Mouse (Mus musculus) brain, embryonic 14.5 days (tissue): ENCODE results near the gene Plekha6.

Experiments used
- CTCF ChIP-seq: fragments of 200-500 bp; IDR thresholded peaks from 2 replicates; pipeline ENCODE4 v1.5.1; 2012; ENCODE audit warnings: inconsistent platforms, mild to moderate bottlenecking, moderate library complexity, borderline replicate concordance; ENCODE audit not compliant: insufficient read depth, insufficient read length; ENCODE audit errors: extremely low read depth
- POLR2A ChIP-seq: fragments of 200-500 bp; IDR thresholded peaks from 2 replicates; pipeline ENCODE4 v1.6.1; 2012; ENCODE audit warnings: mild to moderate bottlenecking, inconsistent platforms, borderline replicate concordance; ENCODE audit not compliant: poor library complexity, insufficient read depth, insufficient read length, severe bottlenecking; ENCODE audit errors: extremely low read depth

GRCm38 (mm10) chr1:133217031-133217430 lies 53.0 kb downstream of the Plekha6 start:
- TF ChIP-seq CTCF (no peak), POLR2A (no peak)
